ENCODE assay signal across 8 mouse cellular contexts in genomic region chr5:105718138-105718670, GRCm38 (mm10). TPM values are rescaled to one million over a fixed set of nuclear protein-coding genes. Genes with fewer than 3 reads are reported as not detected.
A peak's percentile ranks its signal among the peaks of the same experiment; 100 is the strongest.
DNase-seq lines count a peak whose midpoint lies in the region; ATAC-seq lines count a peak whose summit lies in the region.
"Had no signal": no experiment of that assay in that cellular context is flagged by ENCODE, and none has a peak within 500 bp of the region (broad histone marks: within the 10 kb centered on the region; RNA-seq: fewer than 3 reads in every experiment).

No protein-coding gene starts in this region.

- H3K9ac ChIP-seq in kidney, embryonic 14.5 days (ENCODE audit: low read depth, low read length): no peak overlapping the region
- H3K9ac ChIP-seq in heart, embryonic 16.5 days (ENCODE audit: low read length): no peak overlapping the region
- H3K9ac ChIP-seq: midbrain, embryonic 12.5 days had no signal

- H3K27me3 ChIP-seq in kidney, embryonic 14.5 days (ENCODE audit: control insufficient read depth, insufficient read depth, low read length): no peaks in the 10 kb centered on the region
- no peaks in the 10 kb centered on the region for H3K27me3 ChIP-seq in heart, embryonic 16.5 days (ENCODE audit: control insufficient read depth, insufficient read depth, low read length)
- H3K27me3 ChIP-seq: midbrain, embryonic 12.5 days had no signal

- H3K4me3 ChIP-seq in kidney, embryonic 14.5 days (ENCODE audit: low read length): no peak overlapping the region
- H3K4me3 ChIP-seq in heart, embryonic 16.5 days (ENCODE audit: low read length): no peak overlapping the region
- H3K4me3 ChIP-seq: midbrain, embryonic 12.5 days had no signal

- ATAC-seq in kidney, embryonic 14.5 days (ENCODE audit: low FRiP score, low TSS enrichment): no peak
- ATAC-seq in heart, embryonic 16.5 days (replicated peaks; ENCODE audit: extremely low read depth, insufficient read depth, low FRiP score): no peak; the same call in 1 of the 2 replicates
- ATAC-seq in megakaryocyte progenitor cell, adult 5-6 weeks (replicated peaks; ENCODE audit: poor library complexity): peak; percentile 79

- H3K27ac ChIP-seq in kidney, embryonic 14.5 days (ENCODE audit: low read depth, low read length): peak overlapping the region; percentile 42; the same call in 1 of the 2 replicates
- peak overlapping the region; percentile 25 for H3K27ac ChIP-seq in heart, embryonic 16.5 days (ENCODE audit: low read length)
- H3K27ac ChIP-seq: midbrain, embryonic 12.5 days had no signal

- no peak for DNase-seq in kidney, adult 11 months
- DNase-seq in MEL-GATA-1-ER (ENCODE audit: extremely low read depth, low read depth): peak; percentile 99
- no peak for DNase-seq in urinary bladder, postnatal 4 days (ENCODE audit: low spot score in 2 of 2)
- DNase-seq in urinary bladder, postnatal 36 days (ENCODE audit: low spot score in 2 of 2): no peak

- H3K36me3 ChIP-seq in kidney, embryonic 14.5 days (ENCODE audit: control insufficient read depth, insufficient read depth, low read length): no peaks in the 10 kb centered on the region
- H3K36me3 ChIP-seq in heart, embryonic 16.5 days (ENCODE audit: control insufficient read depth, insufficient read depth): no peaks in the 10 kb centered on the region

- 52% methylated on average over 11 of the region's 11 CpGs for WGBS in kidney, embryonic 14.5 days
- 55% methylated on average over 11 of the region's 11 CpGs for WGBS in heart, embryonic 16.5 days

- H3K9me3 ChIP-seq in kidney, embryonic 14.5 days (ENCODE audit: control insufficient read depth, low read length): no peaks in the 10 kb centered on the region
- no peaks in the 10 kb centered on the region for H3K9me3 ChIP-seq in heart, embryonic 16.5 days (replicated peaks; ENCODE audit: control insufficient read depth, low read length)
- H3K9me3 ChIP-seq: midbrain, embryonic 12.5 days had no signal

- no peak overlapping the region for H3K4me2 ChIP-seq in kidney, embryonic 14.5 days (replicated peaks; ENCODE audit: low read depth, low read length)
- peak overlapping the region; percentile 27; the same call in 1 of the 2 replicates for H3K4me2 ChIP-seq in heart, embryonic 16.5 days (ENCODE audit: low read depth, low read length)
- H3K4me2 ChIP-seq: midbrain, embryonic 12.5 days had no signal

- peaks cover 24% of the 10 kb centered on the region for H3K4me1 ChIP-seq in kidney, embryonic 14.5 days (ENCODE audit: control insufficient read depth, insufficient read depth, low read length)
- peaks cover 17% of the 10 kb centered on the region for H3K4me1 ChIP-seq in heart, embryonic 16.5 days (ENCODE audit: control insufficient read depth, insufficient read depth, low read length)

RNA-seq across cellular contexts. Expression of gene Lrrc8d, which starts 18.4 kb away (rescaled TPM):
- polyA plus RNA-seq in kidney, embryonic 14.5 days (2014; fragmentation: Nextera tagmentation; extraction: Ambion mirVana): 22.7 and 42.1 TPM in 2 replicates
- 8.3 and 9.6 TPM in 2 replicates for polyA plus RNA-seq in heart, embryonic 16.5 days (2015; fragmentation: Nextera tagmentation; extraction: Ambion mirVana)
- total RNA-seq in megakaryocyte progenitor cell, adult 5-6 weeks (2015): 40.7 and 44.9 TPM in 2 replicates
- total RNA-seq in megakaryocyte progenitor cell, adult 5-6 weeks (2017): 14.2 and 15.6 TPM in 2 replicates
